Mouse (Mus musculus) heart, postnatal 0 days (tissue): ENCODE measurements at regions not wholly inside any gene's neighbourhood (a gene's known extent, or its start where the extent isn't known, plus 50 kb on each side); places are given as distances from the start of the nearest gene placed in this dataset.

Experiments used
- CTCF ChIP-seq: IDR thresholded peaks from 2 replicates; pipeline ENCODE4 v1.5.1; 2016; ENCODE audit warnings: antibody characterized with exemption, control low read depth, low read depth
- EP300 ChIP-seq: IDR thresholded peaks from 2 replicates; pipeline ENCODE4 v1.6.1; 2016; ENCODE audit warnings: antibody characterized with exemption, low read depth

DNA sequence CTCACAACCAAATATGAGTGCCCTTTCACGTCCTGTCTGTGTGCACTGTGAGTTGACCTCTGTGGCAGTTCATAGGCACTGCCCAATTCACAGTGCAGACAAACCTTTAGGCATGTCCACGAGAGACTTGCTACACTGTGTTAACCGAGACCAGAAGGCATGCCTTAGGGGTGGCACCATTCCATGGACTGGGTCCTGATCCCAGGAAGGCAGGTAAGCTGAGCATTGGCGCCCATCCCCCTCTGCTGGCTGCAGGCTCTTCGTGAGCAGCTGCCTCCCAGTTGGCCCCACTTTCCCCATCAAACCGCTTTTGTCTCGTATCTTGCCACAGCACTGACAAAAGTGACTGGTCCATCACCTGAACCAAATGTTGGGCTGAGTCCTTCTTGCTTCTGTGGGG, 265.8 kb upstream of the Zfp64 start:
- no peak for TF ChIP-seq CTCF
- TF ChIP-seq EP300, result no peak
